Mouse (Mus musculus) brain, embryonic 14.5 days (tissue): ENCODE measurements around the gene Chd9.

Experiments
- CTCF ChIP-seq: fragments of 200-500 bp; IDR thresholded peaks from 2 replicates; pipeline ENCODE4 v1.5.1; 2012; ENCODE audit warnings: inconsistent platforms, mild to moderate bottlenecking, moderate library complexity, borderline replicate concordance; ENCODE audit not compliant: insufficient read depth, insufficient read length; ENCODE audit errors: extremely low read depth
- POLR2A ChIP-seq: fragments of 200-500 bp; IDR thresholded peaks from 2 replicates; pipeline ENCODE4 v1.6.1; 2012; ENCODE audit warnings: mild to moderate bottlenecking, inconsistent platforms, borderline replicate concordance; ENCODE audit not compliant: poor library complexity, insufficient read depth, insufficient read length, severe bottlenecking; ENCODE audit errors: extremely low read depth

DNA sequence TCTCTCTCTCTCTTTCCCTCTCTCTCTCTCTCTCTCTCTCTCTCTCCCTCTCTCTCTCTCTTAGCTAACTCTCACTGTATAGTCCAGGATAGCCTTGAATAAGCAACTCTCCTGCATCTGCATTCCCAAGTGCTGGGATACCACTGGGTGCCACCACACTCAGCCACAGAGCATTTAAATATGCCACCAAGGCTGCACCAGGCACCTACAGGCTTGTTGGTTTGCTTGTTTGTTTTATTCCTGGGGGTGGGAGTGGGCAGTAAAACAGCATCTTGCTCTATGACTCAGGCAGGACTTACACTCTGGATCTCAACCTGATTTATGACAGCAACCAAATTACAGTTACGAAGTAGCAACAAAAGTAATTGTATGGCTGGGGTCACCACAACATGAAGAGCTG lies 36.5 kb upstream of the Chd9 start:
- TF ChIP-seq POLR2A (no peak), CTCF (no peak)
